Mouse (Mus musculus): ENCODE data around the gene Pes1. TPM values are rescaled to one million over a fixed set of nuclear protein-coding genes. Genes with fewer than 3 reads are reported as not detected.
"Not testable (repeated sequence)": the region's sequence is repeated elsewhere in the genome, so short reads cannot be mapped to it uniquely, and the experiment has no call there.

Pes1 gene
- polyA plus RNA-seq, 1 experiment from 2014 or later: 81.9 TPM

DNA sequence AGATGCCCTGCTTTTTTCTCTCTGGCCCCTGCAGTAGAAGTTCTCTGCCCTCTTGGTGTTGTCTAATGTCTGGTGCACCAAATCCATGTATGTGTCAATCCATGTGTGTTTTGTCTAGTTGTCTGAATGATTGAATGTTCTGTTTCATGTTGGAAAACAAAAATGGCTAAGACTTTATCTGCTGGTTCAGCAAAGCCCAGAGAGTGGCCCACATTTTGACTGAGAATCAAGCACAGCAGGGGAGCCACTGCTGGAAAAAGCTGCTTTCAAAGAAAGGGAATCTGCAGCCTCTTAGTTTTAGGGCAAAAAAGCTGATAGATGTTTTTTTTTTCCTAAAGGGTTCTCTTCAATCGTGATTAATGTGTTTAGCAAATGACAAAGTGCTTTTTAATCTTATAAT is 17.4 kb upstream of the Pes1 start:
- no peaks in the 10 kb centered on the region for H3K27me3 ChIP-seq (ENCODE audit: control insufficient read depth, insufficient read depth, low read length)
- no peak overlapping the region for H3K4me2 ChIP-seq (ENCODE audit: low read depth, severe bottlenecking)
- WGBS: 33% methylated on average over 1 of the region's 1 CpGs
- no peaks in the 10 kb centered on the region for H3K36me3 ChIP-seq (ENCODE audit: control insufficient read depth, insufficient read depth, low read length)
- no peak overlapping the region for H3K9ac ChIP-seq (ENCODE audit: low read length)
- ATAC-seq (ENCODE audit: insufficient number of reproducible peaks, low FRiP score, low TSS enrichment, low read depth) (no peak), DNase-seq (ENCODE audit: low spot score) (no peak)
- H3K27ac ChIP-seq (replicated peaks; ENCODE audit: low read depth, low read length): no peak overlapping the region
- H3K4me1 ChIP-seq (ENCODE audit: control insufficient read depth, insufficient read depth, low read length): no peaks in the 10 kb centered on the region
- no peak overlapping the region for H3K4me3 ChIP-seq (ENCODE audit: low read depth, low read length)
- H3K9me3 ChIP-seq (ENCODE audit: control insufficient read depth, low read length): no peaks in the 10 kb centered on the region

DNA sequence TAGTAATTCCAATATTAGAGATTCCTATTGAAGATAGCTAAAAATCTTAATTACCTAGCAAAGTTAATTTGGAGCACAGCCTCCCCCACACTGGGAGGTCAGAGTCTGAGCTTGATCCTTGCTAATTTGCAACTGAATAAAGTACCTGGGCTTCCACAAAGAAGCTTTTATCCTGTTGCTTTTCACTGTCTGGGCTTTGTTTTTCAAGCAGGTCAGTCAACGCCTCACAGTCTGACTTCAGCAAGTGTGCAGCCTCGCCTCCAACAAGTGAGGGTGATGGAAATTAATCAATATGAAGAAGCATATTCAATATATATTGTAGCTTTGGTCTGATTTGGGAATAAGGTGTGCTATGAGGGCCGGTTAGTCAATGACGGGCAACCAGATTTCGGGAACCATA is 8.9 kb upstream of the Pes1 start:
- WGBS: 87% methylated on average over 5 of the region's 5 CpGs
- not testable (repeated sequence) for H3K36me3 ChIP-seq (ENCODE audit: control insufficient read depth, insufficient read depth, low read length); H3K4me1 ChIP-seq (ENCODE audit: control insufficient read depth, insufficient read depth, low read length); DNase-seq (ENCODE audit: low spot score); H3K27ac ChIP-seq (replicated peaks; ENCODE audit: low read depth, low read length); H3K9me3 ChIP-seq (ENCODE audit: control insufficient read depth, low read length); H3K27me3 ChIP-seq (ENCODE audit: control insufficient read depth, insufficient read depth, low read length); H3K9ac ChIP-seq (ENCODE audit: low read length); H3K4me2 ChIP-seq (ENCODE audit: low read depth, severe bottlenecking); H3K4me3 ChIP-seq (ENCODE audit: low read depth, low read length); ATAC-seq (ENCODE audit: insufficient number of reproducible peaks, low FRiP score, low TSS enrichment, low read depth)

DNA sequence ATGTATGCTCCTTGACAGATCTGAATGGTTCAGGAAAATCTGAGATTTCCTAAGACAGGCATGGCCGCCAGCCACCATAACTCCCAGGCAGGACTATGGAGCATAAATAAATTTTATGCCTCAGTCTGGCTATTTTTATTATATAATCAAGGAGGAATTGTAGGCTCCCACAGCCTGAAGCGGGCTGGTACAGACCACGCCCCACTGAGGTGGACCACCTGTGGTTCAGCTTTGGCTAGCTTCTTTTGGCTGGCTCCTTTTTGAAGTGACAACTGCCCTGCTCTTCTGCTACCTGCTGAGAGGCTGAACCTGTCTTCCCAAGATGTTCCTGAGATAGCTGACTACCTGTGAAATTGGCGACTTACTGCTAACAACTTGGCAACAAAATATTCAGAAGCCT is 8.4 kb upstream of the Pes1 start:
- not testable (repeated sequence) for H3K36me3 ChIP-seq (ENCODE audit: control insufficient read depth, insufficient read depth, low read length); H3K27ac ChIP-seq (replicated peaks; ENCODE audit: low read depth, low read length); H3K4me2 ChIP-seq (ENCODE audit: low read depth, severe bottlenecking); DNase-seq (ENCODE audit: low spot score); H3K9ac ChIP-seq (ENCODE audit: low read length); ATAC-seq (ENCODE audit: insufficient number of reproducible peaks, low FRiP score, low TSS enrichment, low read depth); H3K9me3 ChIP-seq (ENCODE audit: control insufficient read depth, low read length); H3K4me3 ChIP-seq (ENCODE audit: low read depth, low read length); H3K4me1 ChIP-seq (ENCODE audit: control insufficient read depth, insufficient read depth, low read length); H3K27me3 ChIP-seq (ENCODE audit: control insufficient read depth, insufficient read depth, low read length)
- WGBS: 76% methylated on average over 4 of the region's 4 CpGs

DNA sequence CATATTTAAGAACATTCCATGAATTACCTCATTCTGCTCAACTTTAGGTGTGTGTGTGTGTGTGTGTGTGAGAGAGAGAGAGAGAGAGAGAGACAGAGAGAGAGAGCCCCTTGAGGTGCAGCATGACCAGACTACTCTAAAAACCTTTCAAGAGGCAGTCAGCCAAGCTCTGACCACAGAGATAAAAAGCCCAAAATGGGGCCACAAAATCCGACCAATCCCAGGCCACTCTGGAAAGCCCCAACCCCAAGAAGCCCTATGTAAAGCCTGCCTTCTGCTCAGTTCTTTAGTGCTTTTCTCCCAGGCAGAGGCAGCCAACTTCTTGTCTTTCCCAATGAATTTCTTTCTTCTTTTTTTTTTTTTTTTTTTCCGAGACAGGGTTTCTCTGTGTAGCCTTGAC is 2.9 kb upstream of the Pes1 start:
- no peaks in the 10 kb centered on the region for H3K9me3 ChIP-seq (ENCODE audit: control insufficient read depth, low read length)
- no peaks in the 10 kb centered on the region for H3K27me3 ChIP-seq (ENCODE audit: control insufficient read depth, insufficient read depth, low read length)
- no peak overlapping the region for H3K27ac ChIP-seq (replicated peaks; ENCODE audit: low read depth, low read length)
- H3K36me3 ChIP-seq (ENCODE audit: control insufficient read depth, insufficient read depth, low read length): no peaks in the 10 kb centered on the region
- ATAC-seq (ENCODE audit: insufficient number of reproducible peaks, low FRiP score, low TSS enrichment, low read depth) (no peak), DNase-seq (ENCODE audit: low spot score) (no peak)
- H3K4me1 ChIP-seq (ENCODE audit: control insufficient read depth, insufficient read depth, low read length): peaks cover 3% of the 10 kb centered on the region; the same call in 1 of the 2 replicates
- no peak overlapping the region for H3K4me3 ChIP-seq (ENCODE audit: low read depth, low read length)
- 69% methylated on average over 2 of the region's 2 CpGs for WGBS
- H3K9ac ChIP-seq (ENCODE audit: low read length): no peak overlapping the region
- no peak overlapping the region for H3K4me2 ChIP-seq (ENCODE audit: low read depth, severe bottlenecking)

DNA sequence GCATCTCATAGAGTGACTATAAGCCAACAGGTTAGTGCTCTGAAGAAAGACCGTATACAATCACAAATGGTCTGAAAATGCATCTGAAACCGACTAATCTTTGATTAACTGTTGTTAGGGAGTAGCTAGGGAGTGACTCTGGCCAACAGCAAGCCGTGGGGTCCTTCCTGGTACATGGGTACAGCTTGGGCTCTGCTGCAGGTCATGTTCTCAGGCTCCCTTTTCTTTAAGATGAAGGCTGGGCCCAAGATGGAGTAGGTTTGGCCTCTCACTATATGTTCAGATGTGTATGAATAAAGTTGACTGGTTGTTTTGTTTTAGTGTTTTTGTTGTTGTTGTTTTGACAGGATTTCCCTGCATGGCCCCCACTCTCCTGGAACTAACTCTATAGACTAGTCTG is 2.0 kb upstream of the Pes1 start:
- H3K27me3 ChIP-seq (ENCODE audit: control insufficient read depth, insufficient read depth, low read length): no peaks in the 10 kb centered on the region
- H3K4me2 ChIP-seq (ENCODE audit: low read depth, severe bottlenecking): no peak overlapping the region
- H3K27ac ChIP-seq (replicated peaks; ENCODE audit: low read depth, low read length): no peak overlapping the region
- no peaks in the 10 kb centered on the region for H3K36me3 ChIP-seq (ENCODE audit: control insufficient read depth, insufficient read depth, low read length)
- ATAC-seq (ENCODE audit: insufficient number of reproducible peaks, low FRiP score, low TSS enrichment, low read depth) (no peak), DNase-seq (ENCODE audit: low spot score) (no peak)
- H3K9ac ChIP-seq (ENCODE audit: low read length): no peak overlapping the region
- H3K9me3 ChIP-seq (ENCODE audit: control insufficient read depth, low read length): no peaks in the 10 kb centered on the region
- WGBS: 86% methylated on average over 3 of the region's 3 CpGs
- peaks cover 3% of the 10 kb centered on the region; the same call in 1 of the 2 replicates for H3K4me1 ChIP-seq (ENCODE audit: control insufficient read depth, insufficient read depth, low read length)
- no peak overlapping the region for H3K4me3 ChIP-seq (ENCODE audit: low read depth, low read length)

DNA sequence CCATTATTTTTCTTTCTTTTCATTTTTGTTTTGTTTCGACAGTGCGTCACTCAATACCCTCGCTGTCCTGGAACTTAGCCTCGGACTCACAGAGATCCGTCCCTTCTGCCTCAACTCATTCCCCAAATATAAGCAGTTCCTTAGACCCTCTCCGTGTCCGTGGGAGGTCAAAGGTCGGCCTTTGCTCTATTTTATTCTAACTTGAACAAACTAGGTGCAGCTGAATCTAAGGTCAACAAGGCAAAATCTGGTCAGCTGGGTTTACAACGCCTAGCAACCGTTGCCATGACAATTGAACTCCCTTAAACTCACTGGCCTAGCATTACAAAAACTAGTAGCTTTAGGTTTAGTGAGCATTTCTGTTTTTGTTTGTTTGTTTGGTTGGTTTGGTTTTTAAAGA is 620 bp upstream of the Pes1 start:
- Histone ChIP-seq H3K4me2 (ENCODE audit: low read depth, severe bottlenecking) (peak overlapping the region; percentile 21; the same call in 1 of the 2 replicates), H3K36me3 (ENCODE audit: control insufficient read depth, insufficient read depth, low read length) (peaks cover under 1% of the 10 kb centered on the region; the same call in 1 of the 2 replicates), H3K4me3 (ENCODE audit: low read depth, low read length) (no peak overlapping the region; the same call in 1 of the 2 replicates), H3K9me3 (ENCODE audit: control insufficient read depth, low read length) (no peaks in the 10 kb centered on the region), H3K4me1 (ENCODE audit: control insufficient read depth, insufficient read depth, low read length) (peaks cover 3% of the 10 kb centered on the region; the same call in 1 of the 2 replicates), H3K9ac (ENCODE audit: low read length) (peak overlapping the region; percentile 5; the same call in 1 of the 2 replicates), H3K27ac (replicated peaks; ENCODE audit: low read depth, low read length) (no peak overlapping the region), H3K27me3 (ENCODE audit: control insufficient read depth, insufficient read depth, low read length) (no peaks in the 10 kb centered on the region)
- ATAC-seq (ENCODE audit: insufficient number of reproducible peaks, low FRiP score, low TSS enrichment, low read depth): no peak
- DNase-seq (ENCODE audit: low spot score): no peak
- WGBS: 86% methylated on average over 10 of the region's 10 CpGs

DNA sequence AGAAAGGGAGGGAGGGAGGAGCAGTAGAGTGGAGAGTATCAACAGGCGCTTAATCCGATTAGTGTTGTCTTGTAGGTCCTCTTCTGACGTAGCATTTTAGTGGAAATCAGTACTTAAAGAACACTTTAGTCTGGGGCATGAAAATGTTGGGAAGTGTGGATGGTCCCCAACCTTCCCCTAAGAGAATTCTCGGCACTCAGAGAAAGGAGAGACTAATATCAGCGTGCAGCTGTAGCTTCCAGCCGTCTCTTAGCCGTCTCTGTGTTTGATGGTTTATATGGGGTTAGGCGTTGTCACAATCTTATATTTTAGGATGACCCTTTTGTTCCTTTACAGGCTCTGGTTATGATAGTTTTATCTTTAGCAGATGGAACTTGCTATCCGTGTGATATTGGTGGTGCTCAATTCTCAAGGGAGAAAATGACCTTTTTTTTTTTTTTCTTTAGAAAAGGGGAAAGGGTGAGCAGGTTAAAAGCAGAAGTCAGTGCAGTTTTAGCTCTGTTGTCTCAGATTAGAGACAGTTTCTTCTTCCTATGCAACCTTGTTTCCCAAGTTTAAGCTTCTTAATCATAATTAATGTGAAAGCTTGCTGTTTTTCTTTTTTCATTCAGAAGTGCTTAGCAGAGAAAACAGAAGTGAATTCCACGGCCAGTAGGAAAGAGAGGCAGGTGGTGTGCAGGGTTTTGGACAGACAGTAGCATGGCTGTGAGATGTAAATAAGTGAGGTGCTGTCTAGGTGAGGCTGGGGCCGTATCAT is 819 bp downstream of the Pes1 start:
- H3K4me1 ChIP-seq (ENCODE audit: control insufficient read depth, insufficient read depth, low read length): peaks cover 3% of the 10 kb centered on the region; the same call in 1 of the 2 replicates
- H3K4me2 ChIP-seq (ENCODE audit: low read depth, severe bottlenecking): peak overlapping the region; percentile 71
- no peaks in the 10 kb centered on the region for H3K9me3 ChIP-seq (ENCODE audit: control insufficient read depth, low read length)
- peak overlapping the region; percentile 86 for H3K9ac ChIP-seq (ENCODE audit: low read length)
- H3K27me3 ChIP-seq (ENCODE audit: control insufficient read depth, insufficient read depth, low read length): no peaks in the 10 kb centered on the region
- 0 out of 2 replicates have a peak, but pooled peaks have one; percentile 9 for ATAC-seq (ENCODE audit: insufficient number of reproducible peaks, low FRiP score, low TSS enrichment, low read depth)
- H3K36me3 ChIP-seq (ENCODE audit: control insufficient read depth, insufficient read depth, low read length): peaks cover 3% of the 10 kb centered on the region; the same call in 1 of the 2 replicates
- DNase-seq (ENCODE audit: low spot score): no peak
- WGBS: 16% methylated on average over 11 of the region's 11 CpGs
- peak overlapping the region; percentile 68 for H3K4me3 ChIP-seq (ENCODE audit: low read depth, low read length)
- H3K27ac ChIP-seq (replicated peaks; ENCODE audit: low read depth, low read length): no peak overlapping the region

DNA sequence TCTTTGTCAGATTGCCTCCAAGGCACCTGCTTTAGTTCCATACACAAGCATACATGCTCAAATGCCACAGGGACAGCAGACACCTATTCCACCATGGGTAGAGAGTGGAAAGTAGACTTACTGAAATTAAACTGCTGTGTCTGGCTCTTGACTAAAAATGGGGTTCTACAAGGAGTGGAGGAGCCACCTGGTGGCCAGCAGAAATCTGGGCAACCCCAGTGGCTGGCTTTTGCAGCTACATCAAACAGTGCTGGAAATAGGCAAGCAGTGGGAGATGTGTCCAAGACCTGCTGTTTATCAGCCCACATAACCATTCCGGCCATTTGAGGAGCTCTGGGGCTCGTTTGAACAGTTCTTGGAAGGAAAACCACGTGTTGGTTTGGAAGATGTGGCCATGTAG is 6.1 kb downstream of the Pes1 start:
- Histone ChIP-seq H3K36me3 (ENCODE audit: control insufficient read depth, insufficient read depth, low read length) (peaks cover 23% of the 10 kb centered on the region), H3K4me3 (ENCODE audit: low read depth, low read length) (no peak overlapping the region), H3K9me3 (ENCODE audit: control insufficient read depth, low read length) (no peaks in the 10 kb centered on the region), H3K27me3 (ENCODE audit: control insufficient read depth, insufficient read depth, low read length) (no peaks in the 10 kb centered on the region), H3K27ac (replicated peaks; ENCODE audit: low read depth, low read length) (no peak overlapping the region), H3K9ac (ENCODE audit: low read length) (no peak overlapping the region), H3K4me1 (ENCODE audit: control insufficient read depth, insufficient read depth, low read length) (peaks cover 2% of the 10 kb centered on the region; the same call in 1 of the 2 replicates), H3K4me2 (ENCODE audit: low read depth, severe bottlenecking) (no peak overlapping the region)
- DNase-seq (ENCODE audit: low spot score) (no peak), ATAC-seq (ENCODE audit: insufficient number of reproducible peaks, low FRiP score, low TSS enrichment, low read depth) (no peak)
- 79% methylated on average over 3 of the region's 3 CpGs for WGBS

Data from limb, embryonic 11.5 days (tissue).